Mouse (Mus musculus): ENCODE measurements around the gene Rps27a. TPM values are rescaled to one million over a fixed set of nuclear protein-coding genes. Genes with fewer than 3 reads are reported as not detected.
"Not testable (repeated sequence)": the region's sequence is repeated elsewhere in the genome, so short reads cannot be mapped to it uniquely, and the experiment has no call there.

Rps27a gene
- polyA plus RNA-seq, 1 experiment from 2014 or later: 1,086 TPM

- H3K9me3 ChIP-seq: no peaks in the 10 kb centered on the region
- 1% methylated on average over 27 of the region's 27 CpGs for WGBS
- ATAC-seq (ENCODE audit: insufficient number of reproducible peaks, insufficient read depth, low FRiP score, low TSS enrichment): no peak
These were observed 609 bp downstream of the Rps27a start for GRCm38 (mm10) chr11:29547249-29547751.

GRCm38 (mm10) chr11:29546762-29547161 is 1.1 kb downstream of the Rps27a start:
- Histone ChIP-seq H3K27me3 (no peaks in the 10 kb centered on the region), H3K4me1 (peaks cover 8% of the 10 kb centered on the region; the same call in 1 of the 2 replicates), H3K4me3 (peak overlapping the region; percentile 80), H3K36me3 (peaks cover 30% of the 10 kb centered on the region), H3K27ac (peak overlapping the region; percentile 50; the same call in 1 of the 2 replicates), H3K9me3 (no peaks in the 10 kb centered on the region), H3K4me2 (replicated peaks) (peak overlapping the region; percentile 60), H3K9ac (peak overlapping the region; percentile 93)
- ATAC-seq (ENCODE audit: insufficient number of reproducible peaks, insufficient read depth, low FRiP score, low TSS enrichment): no peak
- 21% methylated on average over 2 of the region's 2 CpGs for WGBS

More at GRCm38 (mm10) chr11:29547249-29547751, 609 bp downstream of the Rps27a start:
- Histone ChIP-seq H3K4me3 (peak overlapping the region; percentile 80), H3K4me2 (replicated peaks) (peak overlapping the region; percentile 60), H3K4me1 (peaks cover 8% of the 10 kb centered on the region; the same call in 1 of the 2 replicates), H3K36me3 (peaks cover 28% of the 10 kb centered on the region), H3K27me3 (no peaks in the 10 kb centered on the region), H3K27ac (peak overlapping the region; percentile 83), H3K9ac (peak overlapping the region; percentile 93)

GRCm38 (mm10) chr11:29546297-29546696 is 1.6 kb downstream of the Rps27a start:
- WGBS: 96% methylated on average over 2 of the region's 2 CpGs
- H3K4me2 ChIP-seq (replicated peaks): peak overlapping the region; percentile 60

GRCm38 (mm10) chr11:29545150-29545752 is 2.7 kb downstream of the Rps27a start:
- peaks cover 30% of the 10 kb centered on the region for H3K36me3 ChIP-seq
- H3K4me1 ChIP-seq; ATAC-seq (ENCODE audit: insufficient number of reproducible peaks, insufficient read depth, low FRiP score, low TSS enrichment); H3K9ac ChIP-seq; H3K27me3 ChIP-seq; H3K27ac ChIP-seq; H3K4me2 ChIP-seq (replicated peaks); H3K9me3 ChIP-seq; H3K4me3 ChIP-seq: not testable (repeated sequence)
- WGBS: 83% methylated on average over 4 of the region's 4 CpGs

More at GRCm38 (mm10) chr11:29546297-29546696, 1.6 kb downstream of the Rps27a start:
- not testable (repeated sequence) for ATAC-seq (ENCODE audit: insufficient number of reproducible peaks, insufficient read depth, low FRiP score, low TSS enrichment); H3K27ac ChIP-seq; H3K4me1 ChIP-seq; H3K27me3 ChIP-seq; H3K9me3 ChIP-seq
- peaks cover 30% of the 10 kb centered on the region for H3K36me3 ChIP-seq
- peak overlapping the region; percentile 93 for H3K9ac ChIP-seq
- H3K4me3 ChIP-seq: peak overlapping the region; percentile 80

GRCm38 (mm10) chr11:29544225-29544945 is 3.5 kb downstream of the Rps27a start:
- H3K4me3 ChIP-seq: no peak overlapping the region
- no peak overlapping the region for H3K27ac ChIP-seq
- H3K9ac ChIP-seq: no peak overlapping the region
- no peaks in the 10 kb centered on the region for H3K9me3 ChIP-seq
- H3K36me3 ChIP-seq: peaks cover 32% of the 10 kb centered on the region
- H3K27me3 ChIP-seq: no peaks in the 10 kb centered on the region
- H3K4me1 ChIP-seq: peaks cover 8% of the 10 kb centered on the region; the same call in 1 of the 2 replicates
- 85% methylated on average over 3 of the region's 3 CpGs for WGBS
- no peak overlapping the region for H3K4me2 ChIP-seq (replicated peaks)
- no peak for ATAC-seq (ENCODE audit: insufficient number of reproducible peaks, insufficient read depth, low FRiP score, low TSS enrichment)

- no peak for ATAC-seq (ENCODE audit: insufficient number of reproducible peaks, insufficient read depth, low FRiP score, low TSS enrichment)
- Histone ChIP-seq H3K27me3 (no peaks in the 10 kb centered on the region), H3K27ac (no peak overlapping the region), H3K9ac (no peak overlapping the region), H3K9me3 (no peaks in the 10 kb centered on the region), H3K4me3 (no peak overlapping the region), H3K4me2 (replicated peaks) (no peak overlapping the region), H3K4me1 (no peaks in the 10 kb centered on the region), H3K36me3 (peaks cover 43% of the 10 kb centered on the region)
- WGBS: 92% methylated on average over 1 of the region's 1 CpGs
These were observed 9.7 kb downstream of the Rps27a start for GRCm38 (mm10) chr11:29538201-29538600.

GRCm38 (mm10) chr11:29525988-29526794 is 21.7 kb downstream of the Rps27a start, which contains the start of gene Mtif2:
Gene Mtif2, plus strand, starts transcription at chr11:29526408.
- peaks cover 8% of the 10 kb centered on the region; the same call in 1 of the 2 replicates for H3K36me3 ChIP-seq
- H3K4me2 ChIP-seq (replicated peaks): peak within 1 kb of the TSS; percentile 71
- 3% methylated on average over 47 of the region's 47 CpGs for WGBS
- ATAC-seq (ENCODE audit: insufficient number of reproducible peaks, insufficient read depth, low FRiP score, low TSS enrichment): peak; percentile 89
- peak within 1 kb of the TSS; percentile 84 for H3K27ac ChIP-seq
- peaks cover 7% of the 10 kb centered on the region for H3K4me1 ChIP-seq
- peak within 1 kb of the TSS; percentile 66 for H3K9ac ChIP-seq
- no peaks in the 10 kb centered on the region for H3K27me3 ChIP-seq
- peak within 1 kb of the TSS; percentile 68 for H3K4me3 ChIP-seq
- H3K9me3 ChIP-seq: no peaks in the 10 kb centered on the region

- H3K27ac ChIP-seq: peak within 1 kb of the TSS; percentile 72
- H3K9me3 ChIP-seq: no peaks in the 10 kb centered on the region
- peak within 1 kb of the TSS; percentile 63 for H3K9ac ChIP-seq
- H3K36me3 ChIP-seq: 0 out of 2 replicates have a peak, but pooled peaks cover 4% of the 10 kb centered on the region
- peak within 1 kb of the TSS; percentile 58 for H3K4me2 ChIP-seq (replicated peaks)
- WGBS: 3% methylated on average over 40 of the region's 40 CpGs
- H3K4me3 ChIP-seq: peak within 1 kb of the TSS; percentile 62
- no peaks in the 10 kb centered on the region for H3K27me3 ChIP-seq
- H3K4me1 ChIP-seq: peaks cover 5% of the 10 kb centered on the region; the same call in 1 of the 2 replicates
- ATAC-seq (ENCODE audit: insufficient number of reproducible peaks, insufficient read depth, low FRiP score, low TSS enrichment): peak; percentile 96
These were observed 33.1 kb downstream of the Rps27a start, which contains the start of gene Prorsd1 for GRCm38 (mm10) chr11:29514682-29515412. Gene Prorsd1, minus strand, starts transcription at chr11:29515033.

GRCm38 (mm10) chr11:29514325-29514681 is 33.6 kb downstream of the Rps27a start:
- H3K4me2 ChIP-seq (replicated peaks): peak overlapping the region; percentile 58
- peaks cover 5% of the 10 kb centered on the region; the same call in 1 of the 2 replicates for H3K4me1 ChIP-seq
- WGBS: 23% methylated on average over 10 of the region's 10 CpGs
- 0 out of 2 replicates have a peak, but pooled peaks cover 4% of the 10 kb centered on the region for H3K36me3 ChIP-seq
- H3K27ac ChIP-seq: peak overlapping the region; percentile 72
- peak overlapping the region; percentile 62 for H3K4me3 ChIP-seq
- H3K9me3 ChIP-seq: no peaks in the 10 kb centered on the region
- no peaks in the 10 kb centered on the region for H3K27me3 ChIP-seq
- ATAC-seq (ENCODE audit: insufficient number of reproducible peaks, insufficient read depth, low FRiP score, low TSS enrichment): no peak
- H3K9ac ChIP-seq: peak overlapping the region; percentile 63

- 92% methylated on average over 4 of the region's 4 CpGs for WGBS
These were observed 34.9 kb downstream of the Rps27a start for GRCm38 (mm10) chr11:29512818-29513535.

More at GRCm38 (mm10) chr11:29512818-29513535, 34.9 kb downstream of the Rps27a start:
- H3K9ac ChIP-seq: no peak overlapping the region
- no peaks in the 10 kb centered on the region for H3K27me3 ChIP-seq
- no peak for ATAC-seq (ENCODE audit: insufficient number of reproducible peaks, insufficient read depth, low FRiP score, low TSS enrichment)
- no peak overlapping the region for H3K4me3 ChIP-seq
- no peaks in the 10 kb centered on the region for H3K9me3 ChIP-seq
- H3K27ac ChIP-seq: no peak overlapping the region
- H3K36me3 ChIP-seq: 0 out of 2 replicates have a peak, but pooled peaks cover 4% of the 10 kb centered on the region
- no peak overlapping the region for H3K4me2 ChIP-seq (replicated peaks)
- H3K4me1 ChIP-seq: peaks cover 5% of the 10 kb centered on the region; the same call in 1 of the 2 replicates
